Mouse (Mus musculus): ENCODE data around the gene Xpo1.
"Not testable (repeated sequence)": the region's sequence is repeated elsewhere in the genome, so short reads cannot be mapped to it uniquely, and the experiment has no call there.

GRCm38 (mm10) chr11:23288866-23289265 lies 33.0 kb downstream of the Xpo1 start:
- TF ChIP-seq CTCF, EP300 (IDR thresholded peaks at IDR 0.05; ENCODE audit: low read depth): not testable (repeated sequence)

Data from liver, postnatal 0 days (tissue).